Mouse (Mus musculus): Measurements from ENCODE around the gene Fancc.

GRCm38 (mm10) chr13:63240835-63241234, 256.2 kb downstream of the Fancc start:
- TF ChIP-seq POLR2A (IDR thresholded peaks at IDR 0.05; ENCODE audit: borderline replicate concordance, insufficient read depth, low read length) (no peak), CTCF (IDR thresholded peaks at IDR 0.05; ENCODE audit: borderline replicate concordance, insufficient read depth, low read depth, low read length) (no peak)
